Mouse (Mus musculus): ENCODE measurements around the gene Cyth3.

Gene Cyth3

GRCm38 (mm10) chr5:143621893-143622622 lies at the start of gene Cyth3:
TSS of gene Cyth3 (plus strand) at chr5:143622447.
- DNase-seq = peak; percentile 92

DNA sequence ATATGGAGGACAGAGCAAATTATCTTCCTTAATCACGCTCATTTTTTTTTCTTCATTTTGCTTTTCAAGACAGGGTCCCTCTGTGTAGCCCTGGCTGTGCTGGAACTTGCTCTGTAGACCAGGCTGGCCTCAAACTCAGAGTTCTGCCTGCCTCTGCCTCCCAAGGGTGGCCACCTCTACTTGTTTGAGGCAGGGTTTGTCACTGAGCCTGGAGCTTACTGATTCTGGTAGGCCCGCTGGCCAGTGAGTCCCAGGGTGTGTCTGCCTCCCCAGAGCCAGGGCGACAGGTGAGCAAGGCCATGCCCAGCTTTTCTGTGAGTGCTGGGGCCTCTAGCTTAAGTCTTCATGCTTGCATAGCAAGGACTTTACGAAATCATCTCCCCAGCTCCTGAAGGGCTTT lies 49.2 kb upstream of the Cyth3 start:
- DNase-seq = no peak

DNA sequence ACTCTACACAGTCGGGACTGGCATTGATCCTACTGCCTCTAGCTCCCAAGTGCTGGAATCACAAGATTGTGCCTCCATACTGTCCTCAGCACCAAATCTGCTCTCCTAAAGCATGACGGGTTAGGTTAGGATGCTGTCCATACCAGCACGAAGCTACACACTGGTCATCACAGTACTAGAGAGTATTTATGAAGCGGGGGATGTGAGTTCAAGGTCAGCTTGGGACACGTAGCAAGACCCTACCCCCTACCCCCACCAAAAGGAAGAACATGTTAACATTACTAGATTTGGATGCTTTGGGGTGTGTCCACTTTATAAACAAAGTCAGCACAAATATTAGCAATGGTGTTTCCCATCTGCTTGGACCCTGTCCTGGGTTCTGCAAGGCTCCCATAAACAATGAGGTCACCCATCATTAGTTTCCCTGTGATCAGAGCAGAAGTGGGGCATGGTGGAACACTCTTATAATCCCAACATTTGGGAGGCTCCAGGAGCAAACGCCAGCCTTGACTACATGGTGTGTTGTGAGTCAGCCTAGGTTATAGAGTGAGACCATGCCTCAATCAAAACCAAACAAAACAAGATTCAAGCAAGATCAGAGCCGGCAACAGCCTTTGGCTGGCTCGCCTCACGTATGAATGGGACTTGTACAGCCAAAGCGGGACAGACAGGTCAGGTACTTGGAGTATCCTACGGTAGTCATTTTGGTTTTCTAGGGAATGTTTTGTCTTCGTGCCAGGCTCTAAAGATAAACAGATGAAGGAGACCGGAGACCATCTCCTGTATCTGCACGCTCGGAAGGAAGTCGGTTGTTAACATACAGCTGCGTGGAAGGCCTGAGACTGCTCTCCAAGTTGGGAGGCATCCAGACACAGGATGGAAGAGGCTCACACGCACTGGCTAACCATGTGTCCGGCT lies 47.7 kb upstream of the Cyth3 start:
- DNase-seq = no peak

DNA sequence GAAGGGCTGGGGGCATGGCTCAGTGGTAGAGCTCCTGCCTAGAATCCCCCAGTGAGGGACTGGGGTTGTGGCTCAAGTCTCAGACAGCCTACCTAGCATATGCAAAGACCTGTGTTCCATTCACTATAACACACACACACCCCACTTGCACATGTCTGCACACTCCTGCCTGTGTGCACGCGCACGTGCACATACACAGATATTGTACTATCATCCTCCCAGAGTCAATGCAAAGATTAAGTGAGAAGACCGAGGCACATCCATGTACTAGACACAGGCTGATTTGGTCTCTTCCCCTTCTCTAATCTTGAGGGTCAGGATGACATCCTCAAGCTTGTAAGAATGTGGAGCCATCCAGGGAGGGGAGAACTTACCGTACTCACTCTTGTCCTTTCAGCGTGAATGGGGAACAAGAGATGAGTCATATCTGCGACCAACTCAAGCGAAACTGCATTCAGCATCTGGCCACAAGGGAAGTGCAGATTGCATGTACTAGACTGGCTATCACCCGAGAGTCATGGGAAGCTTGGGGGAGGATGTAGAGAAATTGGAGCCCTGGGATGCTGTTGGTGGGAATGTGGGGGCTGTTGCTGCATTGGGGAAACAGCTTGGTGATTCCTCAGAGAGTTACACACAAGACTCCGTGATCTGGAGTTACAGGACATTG lies 42.6 kb upstream of the Cyth3 start:
- DNase-seq = no peak

- DNase-seq = no peak
Measured at GRCm38 (mm10) chr5:143580982-143581381, 41.3 kb upstream of the Cyth3 start.

GRCm38 (mm10) chr5:143581874-143582273 lies 40.4 kb upstream of the Cyth3 start:
- no peak for DNase-seq

DNA sequence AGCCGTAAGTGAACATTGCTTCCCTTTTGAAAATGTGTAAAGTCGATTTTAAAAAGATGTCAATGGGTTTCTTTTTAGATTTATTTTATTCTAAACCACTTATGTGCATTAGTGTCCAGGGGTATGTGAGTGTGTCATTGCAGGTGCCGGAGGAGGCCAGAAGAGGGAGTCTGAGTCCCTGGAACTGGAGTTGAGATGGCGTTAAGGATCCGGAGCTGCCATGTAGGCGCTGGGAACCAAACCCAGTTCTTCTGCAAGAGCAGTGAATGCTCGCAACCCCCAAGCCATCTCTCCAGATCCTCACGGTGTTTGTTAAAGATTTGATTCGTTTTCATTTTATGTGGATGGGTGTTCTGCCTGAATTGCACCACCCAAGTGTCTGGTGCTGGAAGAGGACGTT lies 39.2 kb upstream of the Cyth3 start:
- DNase-seq = no peak

GRCm38 (mm10) chr5:143584982-143585381 lies 37.3 kb upstream of the Cyth3 start:
- DNase-seq = no peak

GRCm38 (mm10) chr5:143586386-143586785 lies 35.9 kb upstream of the Cyth3 start:
- DNase-seq = no peak

GRCm38 (mm10) chr5:143589108-143589507 lies 33.1 kb upstream of the Cyth3 start:
- DNase-seq = no peak

- no peak for DNase-seq
Measured at GRCm38 (mm10) chr5:143592926-143593325, 29.3 kb upstream of the Cyth3 start.

GRCm38 (mm10) chr5:143593563-143594146 lies 28.6 kb upstream of the Cyth3 start:
- no peak for DNase-seq

- DNase-seq = no peak
Measured at GRCm38 (mm10) chr5:143594291-143595065, 27.8 kb upstream of the Cyth3 start.

DNA sequence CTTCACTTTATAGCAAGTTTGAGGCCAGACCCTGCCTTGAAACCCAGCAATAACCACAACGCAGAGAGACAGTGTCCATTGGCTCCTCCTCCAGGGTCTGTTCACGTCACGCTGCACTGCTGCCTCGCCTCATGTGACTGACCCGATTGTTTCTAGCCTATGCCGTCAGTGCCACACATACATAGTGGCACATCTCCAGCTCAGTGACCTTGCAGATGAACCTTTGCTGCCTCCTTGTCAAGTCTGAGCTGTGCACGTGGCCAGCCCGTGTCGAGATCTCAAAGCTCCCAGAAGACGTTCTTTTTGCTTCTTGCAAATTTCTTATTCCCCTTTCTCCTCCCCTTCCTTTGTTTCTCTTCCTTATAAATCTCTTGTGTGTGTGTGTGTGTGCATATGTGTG lies 20.2 kb upstream of the Cyth3 start:
- DNase-seq = no peak

DNA sequence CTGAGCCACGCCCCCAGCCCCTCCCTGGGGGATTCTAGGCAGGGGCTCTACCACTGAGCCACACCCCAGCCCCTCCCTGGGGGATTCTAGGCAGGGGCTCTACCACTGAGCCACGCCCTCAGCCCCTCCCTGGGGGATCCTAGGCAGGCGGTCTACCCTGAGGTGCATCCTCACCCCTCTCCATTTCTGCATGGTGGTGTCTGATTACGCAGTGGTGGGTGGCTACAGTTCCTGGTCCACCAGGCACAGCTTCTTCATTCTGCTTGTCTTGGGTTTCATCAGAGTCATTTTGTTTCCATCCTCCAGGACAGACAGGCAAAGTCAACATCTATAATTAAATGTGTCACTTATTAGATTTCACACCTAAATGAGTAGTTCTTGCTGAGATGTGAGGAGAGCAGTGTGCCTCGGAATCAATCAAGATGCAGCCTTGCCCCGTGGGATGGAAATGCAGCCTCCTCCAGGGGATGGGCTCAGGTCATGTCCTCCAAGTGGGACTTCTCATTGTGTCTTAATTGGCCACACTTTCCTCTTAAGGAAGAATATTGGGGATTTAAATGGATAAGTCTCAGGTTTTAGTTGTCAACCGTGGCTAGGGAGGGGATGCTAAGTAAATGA lies 18.0 kb upstream of the Cyth3 start:
- no peak for DNase-seq

- DNase-seq = no peak
Measured at GRCm38 (mm10) chr5:143606756-143607155, 15.5 kb upstream of the Cyth3 start.

DNA sequence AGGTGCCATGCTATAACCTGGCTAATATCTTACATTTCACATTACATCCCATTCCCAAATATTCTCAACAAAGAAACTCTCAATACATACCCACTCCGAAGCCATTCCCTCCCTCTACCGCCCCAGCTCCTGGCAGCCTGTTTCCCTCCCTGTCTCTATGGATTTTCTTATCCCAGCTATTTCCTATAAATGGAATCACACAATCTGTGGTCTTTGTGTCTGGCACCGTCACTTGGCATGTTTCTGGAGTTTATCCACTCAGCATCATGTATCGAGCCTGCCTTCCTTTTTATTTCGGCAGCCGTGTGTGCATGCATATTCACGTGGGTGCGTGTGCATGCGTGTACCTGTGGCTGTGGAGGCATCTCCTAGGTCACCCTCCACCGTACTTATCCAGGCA lies 14.1 kb upstream of the Cyth3 start:
- DNase-seq = no peak

- DNase-seq = no peak
Measured at GRCm38 (mm10) chr5:143611954-143612353, 10.3 kb upstream of the Cyth3 start.

DNA sequence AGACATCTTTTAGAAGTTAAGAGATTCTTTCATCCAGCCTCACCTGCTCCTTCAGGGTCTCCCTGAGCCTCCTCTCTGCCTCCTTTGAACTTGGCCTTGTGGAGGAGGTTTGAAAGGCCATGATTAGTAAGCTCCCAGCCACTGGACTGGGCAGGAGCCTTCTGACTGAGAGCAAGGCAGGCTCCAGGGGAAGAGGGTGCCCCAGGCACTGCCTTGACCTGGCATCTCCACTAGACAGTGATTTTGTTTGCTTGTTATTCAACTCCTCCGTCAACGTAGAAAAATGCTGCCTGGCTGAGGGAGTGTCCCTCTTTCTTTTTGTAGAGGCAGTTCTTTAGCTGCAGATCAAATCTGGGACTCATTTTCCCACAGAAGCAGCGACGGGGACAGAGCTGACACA lies 9.0 kb upstream of the Cyth3 start:
- DNase-seq = no peak

DNA sequence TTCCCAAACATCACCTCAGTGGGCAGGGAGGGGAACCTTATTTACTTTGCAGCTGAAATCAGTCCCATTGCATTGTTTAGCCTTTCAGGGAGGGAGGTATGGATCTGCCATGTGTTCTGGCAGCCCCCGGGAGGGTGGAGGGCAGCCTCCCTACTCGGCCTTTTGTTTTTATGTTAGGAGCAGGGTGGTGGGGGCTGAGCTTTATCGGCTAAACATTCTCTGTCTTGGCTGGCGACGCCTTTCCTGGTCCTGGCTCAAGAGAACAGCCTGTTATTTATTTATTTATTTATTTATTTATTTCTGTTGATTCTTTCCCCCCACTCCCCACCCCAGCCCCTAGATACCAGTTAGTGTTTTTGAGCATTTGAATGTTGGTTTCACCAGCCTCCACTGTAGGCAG lies 7.7 kb upstream of the Cyth3 start:
- DNase-seq = no peak

DNA sequence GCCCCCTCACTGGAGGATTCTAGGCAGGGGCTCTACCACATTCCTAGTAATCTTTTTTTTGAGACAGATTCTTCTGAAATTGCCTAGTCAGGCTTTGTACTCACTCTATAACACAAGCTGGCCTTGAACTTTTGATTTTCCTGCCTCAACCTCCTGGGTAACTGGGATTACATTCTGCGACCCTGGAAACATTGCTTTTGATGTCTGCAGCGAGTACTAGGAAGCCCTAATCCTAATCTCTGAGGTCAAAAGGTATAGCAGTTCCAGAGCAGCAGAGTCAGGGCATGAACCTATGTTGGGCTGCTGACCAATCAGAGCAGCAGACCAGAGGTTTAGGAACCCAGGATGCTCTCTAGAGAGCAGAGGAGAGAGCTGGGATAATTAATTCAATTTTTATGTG lies 6.9 kb upstream of the Cyth3 start:
- no peak for DNase-seq

- no peak for DNase-seq
Measured at GRCm38 (mm10) chr5:143616116-143616515, 6.1 kb upstream of the Cyth3 start.
